Mouse (Mus musculus): ENCODE measurements at regions not wholly inside any gene's neighbourhood (a gene's known extent, or its start where the extent isn't known, plus 50 kb on each side); places are given as distances from the start of the nearest gene placed in this dataset.

DNA sequence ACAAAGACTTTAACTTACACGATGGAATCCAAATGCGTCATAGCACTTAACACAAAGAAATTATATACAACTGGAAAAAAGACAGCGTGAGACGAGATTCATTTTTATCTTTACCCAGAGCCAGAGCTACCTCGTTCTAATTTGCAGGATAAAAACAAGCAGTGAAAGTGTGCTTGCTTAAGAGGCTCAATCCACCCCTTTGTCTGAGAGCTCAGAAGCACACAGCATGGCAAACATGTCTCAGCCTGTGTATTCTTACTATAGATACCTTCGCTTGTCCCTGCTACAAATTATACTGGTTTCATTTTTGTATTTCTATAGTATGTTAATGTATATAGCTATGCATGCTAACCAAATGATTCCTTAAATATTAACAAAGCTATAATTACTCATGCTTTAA is 337.8 kb downstream of the Klf6 start:
- TF ChIP-seq EP300 (IDR thresholded peaks at IDR 0.05; ENCODE audit: low read depth) (no peak), CTCF (IDR thresholded peaks at IDR 0.05; ENCODE audit: low read depth) (no peak)

Measured in liver, embryonic 14.5 days (tissue).